Mouse (Mus musculus): Measurements from ENCODE around the gene Rbpj.
A peak's percentile ranks its signal among the peaks of the same experiment; 100 is the strongest.

DNA sequence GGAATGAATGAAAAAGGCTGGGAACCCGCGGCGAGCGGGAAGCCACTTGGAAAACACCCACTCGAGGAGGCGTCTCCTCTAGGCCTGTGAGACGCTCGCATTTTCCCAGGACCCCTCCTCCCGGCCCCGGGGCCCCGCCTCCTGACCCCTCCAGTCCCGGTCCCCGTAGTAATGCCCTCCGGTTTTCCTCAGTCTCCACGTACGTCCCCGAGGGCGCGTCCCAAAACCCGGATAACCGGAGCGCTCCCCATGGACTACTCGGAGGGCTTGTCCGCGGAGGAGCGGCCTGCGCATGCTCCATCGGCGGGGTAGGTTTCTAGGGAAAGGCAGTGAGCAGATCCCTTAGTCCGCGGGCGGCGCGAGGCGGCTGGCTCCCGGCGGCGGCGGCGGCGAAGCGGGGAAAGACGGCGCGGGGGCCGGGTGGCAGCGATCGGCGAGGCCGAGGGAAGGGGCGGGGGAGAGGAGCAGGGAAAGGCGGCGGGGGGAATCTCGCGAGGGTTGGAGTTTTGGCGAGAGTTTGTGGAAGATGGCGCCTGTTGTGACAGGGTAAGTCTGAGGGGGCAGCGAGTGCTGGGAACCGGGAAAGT is 124.3 kb downstream of the Rbpj start:
- TF ChIP-seq MAZ (IDR thresholded peaks at IDR 0.05; ENCODE audit: low read depth, low read length), result peak; percentile 86; the same call in 1 of the 2 replicates
- TF ChIP-seq HCFC1 (IDR thresholded peaks at IDR 0.05; ENCODE audit: low read depth, low read length), result peak; percentile 60
- no peak for TF ChIP-seq CTCF (conservative IDR thresholded peaks at IDR 0.05 in 1 of 2, IDR thresholded peaks at IDR 0.05 in 1 of 2; ENCODE audit: low read depth in 2 of 2, low read length in 2 of 2)
- TF ChIP-seq E2F4 (IDR thresholded peaks at IDR 0.05; ENCODE audit: insufficient replicate concordance, low read depth, low read length), result no peak
- no peak for TF ChIP-seq ZKSCAN1 (IDR thresholded peaks at IDR 0.05; ENCODE audit: borderline replicate concordance, low read depth, low read length)
- peak; percentile 58 for TF ChIP-seq POLR2A (IDR thresholded peaks at IDR 0.05; ENCODE audit: low read depth, low read length)
- TF ChIP-seq MAX (IDR thresholded peaks at IDR 0.05; ENCODE audit: low read length), result no peak; the same call in 1 of the 2 replicates
- no peak; the same call in 1 of the 2 replicates for TF ChIP-seq IRF4 (IDR thresholded peaks at IDR 0.05; ENCODE audit: low read depth, low read length)
- no peak for TF ChIP-seq MYC (IDR thresholded peaks at IDR 0.05; ENCODE audit: low read depth, low read length)
- peak; percentile 97 for TF ChIP-seq CHD2 (IDR thresholded peaks at IDR 0.05; ENCODE audit: low read length)
- no peak for TF ChIP-seq MXI1 (IDR thresholded peaks at IDR 0.05; ENCODE audit: low read depth, low read length)
- TF ChIP-seq BHLHE40 (IDR thresholded peaks at IDR 0.05; ENCODE audit: low read depth, low read length), result peak; percentile 1; the same call in 1 of the 2 replicates
- no peak for TF ChIP-seq EP300 (IDR thresholded peaks at IDR 0.05; ENCODE audit: low read length)
- TF ChIP-seq USF1 (IDR thresholded peaks at IDR 0.05; ENCODE audit: low read depth, low read length), result no peak
